Mouse (Mus musculus): ENCODE data around the gene Aff4.

Gene Aff4

DNA sequence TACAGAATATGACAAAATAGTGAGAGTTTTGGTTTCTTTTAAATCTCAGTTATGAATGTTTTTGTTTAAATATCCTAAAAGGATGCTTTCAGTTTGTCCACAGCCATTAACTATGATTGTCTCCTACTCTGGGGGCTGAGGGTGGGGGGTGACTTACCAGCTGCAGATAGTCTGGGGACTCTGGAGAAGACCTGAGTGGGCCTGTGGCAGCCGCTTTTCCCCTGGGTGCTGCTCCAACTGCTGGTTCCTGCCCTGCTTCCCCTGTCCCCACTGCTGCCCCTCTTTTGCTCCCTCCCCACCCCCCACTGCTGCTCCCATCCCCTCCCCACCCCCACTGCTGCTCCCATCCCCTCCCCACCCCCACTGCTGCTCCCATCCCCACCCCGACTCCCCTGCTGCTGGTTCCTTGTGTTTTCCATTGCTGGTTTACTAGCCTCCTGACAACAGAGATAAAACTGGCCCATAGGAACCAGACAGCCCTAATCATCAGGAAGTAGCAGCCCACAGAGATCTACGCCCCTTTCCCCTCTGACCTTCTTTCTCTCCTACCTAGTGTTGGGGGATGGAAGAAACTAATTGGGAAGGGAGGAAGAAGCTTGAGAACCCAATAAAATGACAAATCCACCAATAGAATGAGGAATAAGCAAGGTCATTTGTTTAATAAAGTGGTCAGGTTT is 15.0 kb upstream of the Aff4 start:
- in situ Hi-C loops (cut with MboI; ENCODE audit: unreplicated experiment in 2 of 2), result no loop called here

DNA sequence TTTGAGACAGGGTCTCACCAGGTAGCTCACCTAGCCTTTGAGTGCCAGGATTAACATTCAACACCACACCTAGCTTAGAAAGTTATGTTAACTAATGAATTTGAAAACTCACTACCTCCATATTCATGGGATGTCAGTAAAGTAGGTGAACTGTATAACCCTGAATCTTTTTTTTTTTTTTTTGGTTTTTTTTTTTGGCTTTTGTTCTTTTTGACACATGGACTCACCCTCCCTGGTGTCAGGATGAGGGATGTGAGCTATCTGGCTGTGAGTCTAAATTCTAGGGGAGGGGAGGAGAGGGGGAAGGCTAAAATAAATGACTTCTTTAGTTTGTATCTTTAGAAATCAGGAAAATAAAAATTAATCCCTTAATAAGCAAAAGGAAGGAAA is 14.5 kb upstream of the Aff4 start:
- in situ Hi-C loops (cut with MboI; ENCODE audit: unreplicated experiment in 2 of 2), result no loop called here

DNA sequence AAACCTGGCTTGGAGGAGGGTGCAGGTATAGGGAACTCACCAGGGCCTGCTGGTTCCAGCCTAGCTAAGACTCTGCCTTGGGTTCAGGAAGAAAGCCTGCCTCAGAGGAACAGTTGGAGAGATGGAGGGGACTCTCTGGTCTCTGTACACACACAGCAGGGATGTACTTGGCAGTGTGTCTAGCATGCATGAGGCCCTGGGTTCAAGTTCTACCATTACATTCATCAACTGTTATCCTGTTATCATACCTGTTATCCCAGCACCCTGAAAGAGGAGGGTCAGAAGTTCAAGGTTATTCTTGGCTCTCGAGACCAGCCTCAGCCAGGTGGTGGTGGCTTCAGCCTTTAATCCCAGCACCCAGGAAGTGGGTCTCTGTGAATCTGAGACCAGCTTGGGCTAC is 13.7 kb upstream of the Aff4 start:
- in situ Hi-C loops (cut with MboI; ENCODE audit: unreplicated experiment in 2 of 2), result no loop called here

DNA sequence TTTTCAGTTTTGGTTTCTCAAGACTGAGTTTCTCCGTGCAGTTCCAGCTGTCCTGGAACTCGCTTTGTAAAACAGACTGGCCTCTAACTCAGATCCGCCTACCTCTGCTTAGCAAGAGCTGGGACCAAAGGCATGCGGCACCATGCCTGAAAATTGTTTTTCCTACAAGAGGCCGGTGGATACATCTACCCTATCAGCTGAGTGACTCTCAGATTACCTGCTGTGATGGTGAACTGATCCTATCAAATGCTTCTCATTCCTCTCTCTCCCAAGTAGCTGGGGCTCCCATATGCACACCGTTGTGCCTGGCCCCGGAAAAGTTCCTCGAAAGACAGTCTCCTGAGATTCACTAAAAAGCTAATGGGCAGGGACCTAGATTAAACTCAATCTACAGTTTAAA is 12.9 kb upstream of the Aff4 start:
- in situ Hi-C loops (cut with MboI; ENCODE audit: unreplicated experiment in 2 of 2), result no loop called here

DNA sequence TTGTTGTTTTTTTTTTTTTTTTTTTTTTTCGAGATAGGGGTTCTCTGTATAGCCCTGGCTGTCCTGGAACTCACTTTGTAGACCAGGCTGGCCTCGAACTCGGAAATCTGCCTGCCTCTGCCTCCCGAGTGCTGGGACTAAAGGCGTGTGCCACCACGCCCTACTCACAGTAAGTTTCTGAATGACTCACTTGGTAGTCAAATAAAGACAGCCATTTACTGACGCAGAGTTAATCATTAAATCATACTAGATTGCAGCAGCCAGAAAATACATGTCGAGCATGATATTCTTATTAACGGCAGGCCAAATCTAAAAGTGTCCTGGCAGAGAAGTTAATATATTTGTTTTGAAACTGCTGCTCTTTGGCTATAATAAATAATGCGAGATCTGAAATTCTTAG is 9.6 kb upstream of the Aff4 start:
- in situ Hi-C loops (cut with MboI; ENCODE audit: unreplicated experiment in 2 of 2), result loop anchor here in 1 of 2 experiments (5.0 kb wide), 1 partner anchor 39 kb away; the partner anchor contains the start of gene Hspa4

DNA sequence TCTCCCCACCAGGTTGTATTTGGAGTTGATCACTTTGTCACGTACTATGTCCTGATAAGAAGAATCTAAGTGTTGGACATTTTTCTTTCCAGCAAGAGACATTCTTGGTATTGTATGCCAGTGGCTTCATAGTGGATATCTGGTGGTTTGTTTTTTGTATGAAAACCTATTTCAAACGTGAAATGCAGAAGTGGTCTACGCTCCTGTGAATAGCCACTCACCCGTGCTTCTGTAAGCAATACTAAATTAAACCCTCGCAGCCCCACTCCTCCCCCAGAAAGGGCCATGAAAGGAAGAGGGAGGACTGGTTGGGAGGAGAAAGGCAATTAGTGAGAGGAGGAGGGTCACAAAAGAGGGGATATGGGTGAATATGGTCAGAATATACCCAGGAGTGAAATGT is 7.9 kb upstream of the Aff4 start:
- in situ Hi-C loops (cut with MboI; ENCODE audit: unreplicated experiment in 2 of 2), result loop anchor here in 1 of 2 experiments (5.0 kb wide), 1 partner anchor 40 kb away; the partner anchor contains the start of gene Hspa4

DNA sequence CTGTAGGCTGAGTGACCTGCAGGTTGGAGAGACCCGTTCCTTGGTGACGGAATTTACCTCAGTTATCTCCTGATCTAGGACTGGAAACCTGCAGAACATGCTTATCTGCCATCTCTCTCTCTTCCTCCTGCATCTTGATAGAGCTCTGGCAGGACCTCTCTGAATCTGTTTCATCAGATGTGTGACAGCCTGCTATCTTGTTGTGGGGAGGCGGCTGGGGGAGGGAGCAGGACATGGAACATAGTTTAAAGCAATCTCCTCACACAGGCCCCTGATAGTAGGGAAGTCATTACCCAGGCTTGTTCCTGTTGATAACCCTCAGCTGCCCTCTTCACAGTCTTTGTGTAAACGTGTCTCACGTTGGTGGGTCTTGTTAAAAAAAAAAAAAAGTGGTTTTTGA is 5.3 kb upstream of the Aff4 start:
- in situ Hi-C loops (cut with MboI; ENCODE audit: unreplicated experiment in 2 of 2), result no loop called here

DNA sequence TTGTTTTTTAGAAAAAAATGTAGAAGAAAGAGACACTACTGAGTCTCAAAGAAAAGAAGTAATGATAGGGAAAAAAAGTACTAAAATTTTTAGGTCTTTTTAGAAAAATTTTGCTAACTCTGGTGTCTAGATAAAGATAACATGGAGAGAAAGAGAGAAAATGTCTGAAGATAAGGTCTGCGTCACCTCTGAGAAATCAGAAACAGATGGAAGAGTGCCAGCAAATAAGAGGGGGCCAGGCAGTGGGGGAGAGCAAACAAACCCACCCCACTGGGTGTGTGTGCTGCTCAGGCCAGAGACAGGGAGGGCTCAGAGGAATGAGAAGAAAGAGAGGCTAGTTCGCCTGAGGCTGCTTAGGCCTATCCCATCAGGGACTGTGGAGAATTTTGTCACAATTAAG is 4.9 kb upstream of the Aff4 start:
- in situ Hi-C loops (cut with MboI; ENCODE audit: unreplicated experiment in 2 of 2), result no loop called here

DNA sequence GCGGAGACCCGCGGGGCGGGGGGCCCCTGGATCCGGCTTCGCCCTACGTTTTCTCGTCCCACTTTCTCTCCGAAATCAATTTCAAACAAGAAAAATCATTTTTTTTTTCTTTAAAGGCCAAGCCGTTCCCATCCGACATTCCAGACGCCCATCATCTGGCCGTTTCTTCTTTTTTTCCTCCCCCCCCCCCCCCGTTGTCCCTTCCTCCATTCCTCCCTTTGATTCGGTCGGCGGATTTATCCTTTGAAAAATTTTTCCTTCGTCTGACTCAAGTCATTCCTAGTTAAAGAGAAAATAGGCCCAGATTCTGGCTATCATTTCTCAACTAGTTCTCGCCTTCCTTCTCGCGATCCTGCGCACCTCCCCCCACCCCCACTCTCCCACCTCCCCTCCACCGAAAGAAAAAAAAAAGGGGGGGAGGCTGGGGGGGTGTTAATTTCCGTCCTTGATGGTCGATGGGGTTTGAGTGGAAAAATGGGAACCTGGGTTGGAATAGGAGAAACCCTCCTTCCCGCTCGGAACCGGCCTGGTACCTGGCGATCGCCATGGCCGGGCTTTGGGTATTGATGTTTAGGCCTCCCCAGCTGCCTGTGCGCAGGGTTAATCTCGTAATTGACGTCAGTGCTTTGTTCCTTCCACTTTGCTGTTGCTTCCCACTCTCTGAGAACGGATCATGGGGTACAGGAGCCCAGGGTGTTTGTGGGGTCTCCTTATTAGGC is 750 bp downstream of the Aff4 start:
- in situ Hi-C loops (cut with MboI; ENCODE audit: unreplicated experiment in 2 of 2), result no loop called here

DNA sequence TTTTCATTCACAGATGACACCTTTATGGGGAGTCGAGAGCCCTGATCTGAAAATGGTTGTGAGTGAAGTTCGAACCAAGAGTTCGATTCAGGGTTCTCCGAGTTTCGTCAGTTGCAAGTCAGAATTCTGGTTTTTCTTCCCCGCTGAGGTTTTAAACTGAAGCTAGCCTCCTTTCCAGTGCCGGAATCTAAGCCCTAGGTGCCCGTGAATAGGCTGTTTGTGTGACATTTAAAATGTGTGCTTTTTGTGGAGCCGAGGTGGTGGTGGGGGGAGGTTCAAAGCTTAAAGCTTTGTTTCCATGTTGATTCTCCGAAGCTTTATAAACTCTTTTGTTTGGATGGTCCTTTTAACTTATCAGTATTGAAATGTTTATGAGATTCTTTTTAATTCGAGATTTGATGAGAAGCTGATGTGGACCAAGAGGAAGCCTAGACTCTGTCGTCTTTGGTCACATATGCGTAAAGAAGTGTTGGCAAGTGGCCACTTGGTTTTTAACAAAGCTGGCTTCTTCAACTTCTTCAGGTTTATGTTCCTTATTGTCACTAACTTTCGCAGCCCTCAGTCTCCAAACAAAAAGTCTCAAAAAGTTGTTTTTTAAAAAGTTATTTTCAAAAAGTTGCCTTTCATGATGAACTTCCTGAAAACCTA is 1.4 kb downstream of the Aff4 start:
- in situ Hi-C loops (cut with MboI; ENCODE audit: unreplicated experiment in 2 of 2), result no loop called here

DNA sequence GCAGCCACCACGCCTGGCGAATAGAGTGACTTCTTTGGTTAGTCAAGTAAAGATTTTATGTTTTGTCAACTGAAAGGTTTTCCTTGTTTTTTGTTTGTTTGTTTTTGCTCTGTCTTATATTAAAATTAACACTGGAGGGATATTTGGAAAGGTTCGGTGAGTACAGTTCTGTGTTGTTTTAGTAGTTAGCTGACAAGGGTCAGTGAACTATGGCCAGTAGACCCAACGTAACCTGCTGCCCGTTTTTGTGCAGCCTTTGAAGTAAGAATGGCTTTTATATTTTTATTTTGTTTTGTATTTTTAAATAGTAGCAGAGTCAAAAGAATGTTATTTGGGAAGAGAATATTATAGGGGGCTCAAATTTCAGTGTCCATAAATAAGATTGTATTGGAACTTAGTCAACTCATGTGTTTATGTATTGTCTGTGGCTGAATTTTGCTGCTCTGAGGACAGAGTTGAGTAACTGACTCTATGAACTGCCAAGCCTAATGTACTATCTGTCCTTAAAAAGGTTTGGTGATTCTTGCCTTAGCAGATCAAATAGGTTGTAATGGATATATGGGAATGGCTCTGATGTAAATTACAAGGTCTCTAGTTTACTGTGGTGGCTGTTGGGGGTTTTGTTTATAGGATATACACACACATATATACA is 8.0 kb downstream of the Aff4 start:
- in situ Hi-C loops (cut with MboI; ENCODE audit: unreplicated experiment in 2 of 2), result no loop called here

DNA sequence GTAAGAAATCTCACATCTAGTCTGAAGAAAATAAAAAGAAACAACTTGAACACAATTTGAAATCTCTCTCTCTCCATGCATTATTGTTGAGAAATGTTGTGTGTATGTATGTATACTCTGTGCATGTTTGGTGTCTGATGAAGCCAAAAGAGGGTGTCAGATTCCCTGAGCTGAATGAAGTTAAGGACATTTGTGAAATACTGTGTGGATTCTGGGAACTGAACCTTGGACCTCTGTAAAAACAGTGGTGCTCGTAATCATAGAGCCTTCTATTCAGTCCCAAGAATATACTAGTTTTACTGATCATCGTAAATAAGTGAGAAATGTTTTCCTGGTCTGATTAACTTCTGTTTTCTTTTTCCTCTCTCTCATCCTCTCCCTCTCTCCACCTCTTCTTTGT is 16.4 kb downstream of the Aff4 start:
- in situ Hi-C loops (cut with MboI; ENCODE audit: unreplicated experiment in 2 of 2), result no loop called here

DNA sequence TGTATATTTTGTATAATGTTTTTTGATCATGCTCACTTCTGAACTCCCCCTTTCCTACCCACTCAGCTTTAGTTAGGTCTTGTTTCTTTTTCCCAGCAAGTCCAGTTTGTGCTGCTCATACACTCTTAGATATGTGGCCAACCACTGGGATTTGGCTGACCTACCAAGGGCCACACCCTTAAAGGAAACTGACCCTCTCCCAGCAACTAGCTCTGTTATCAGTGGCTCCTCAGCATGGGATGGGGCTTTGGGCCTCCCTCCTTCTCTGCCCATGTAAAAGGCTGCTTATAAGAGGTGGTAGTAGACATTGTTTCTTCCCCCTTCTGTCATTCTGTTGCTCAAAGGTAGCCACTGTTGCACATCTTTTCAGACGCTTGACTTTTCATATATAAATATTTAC is 28.3 kb downstream of the Aff4 start:
- in situ Hi-C loops (cut with MboI; ENCODE audit: unreplicated experiment in 2 of 2), result no loop called here

DNA sequence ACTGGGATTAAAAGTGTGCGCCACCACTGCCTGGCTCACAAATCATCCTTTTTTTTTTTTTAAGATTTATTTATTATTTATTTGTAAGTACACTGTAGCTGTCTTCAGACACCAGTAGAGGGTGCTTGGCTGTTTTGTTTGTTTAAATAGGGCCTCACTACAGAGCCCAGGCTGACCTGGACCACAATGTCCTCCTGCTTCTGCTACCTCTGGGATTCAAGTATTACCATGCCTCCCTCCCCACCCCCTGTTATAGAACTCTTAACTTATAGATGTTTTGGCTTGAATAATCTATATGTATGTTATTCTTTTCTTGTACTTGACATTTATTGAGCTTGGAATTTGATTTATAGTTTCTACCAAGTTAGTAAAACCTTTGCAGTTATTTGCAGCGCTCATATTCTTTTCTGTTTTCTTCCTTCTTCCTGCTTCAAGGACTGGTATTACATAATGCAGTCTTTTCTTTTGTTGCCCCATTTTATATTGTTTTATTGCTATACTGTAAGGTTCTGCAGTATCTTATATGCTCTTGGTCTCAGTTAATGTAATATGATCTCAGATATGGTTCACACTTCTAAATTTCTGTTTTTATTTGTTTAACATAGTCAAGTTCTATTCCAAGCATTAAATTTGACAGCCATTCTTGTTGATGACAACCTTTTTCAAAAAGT is 33.3 kb downstream of the Aff4 start:
- in situ Hi-C loops (cut with MboI; ENCODE audit: unreplicated experiment in 2 of 2), result no loop called here

DNA sequence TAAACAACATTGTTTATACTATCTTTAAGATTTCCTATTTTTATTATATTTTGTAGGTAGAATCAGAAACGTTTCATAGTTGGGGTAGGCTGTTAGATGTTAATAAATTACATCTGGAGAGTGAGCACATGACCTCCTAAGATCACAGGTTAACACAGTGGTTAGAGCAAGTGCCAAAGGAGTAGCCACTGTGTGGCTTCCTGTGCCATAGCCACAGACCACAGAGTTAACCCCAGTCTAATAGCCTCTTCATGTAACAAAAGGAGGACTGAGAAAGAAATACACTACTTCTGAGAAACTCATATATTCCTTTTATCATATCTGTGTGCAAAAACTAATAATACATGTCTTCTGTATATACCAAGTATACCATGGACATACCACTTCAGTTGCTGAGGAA is 43.2 kb downstream of the Aff4 start:
- in situ Hi-C loops (cut with MboI; ENCODE audit: unreplicated experiment in 2 of 2), result loop anchor here (5.0 to 10.0 kb wide), 2 partner anchors 119 to 122 kb away; no protein-coding TSS in a partner anchor

DNA sequence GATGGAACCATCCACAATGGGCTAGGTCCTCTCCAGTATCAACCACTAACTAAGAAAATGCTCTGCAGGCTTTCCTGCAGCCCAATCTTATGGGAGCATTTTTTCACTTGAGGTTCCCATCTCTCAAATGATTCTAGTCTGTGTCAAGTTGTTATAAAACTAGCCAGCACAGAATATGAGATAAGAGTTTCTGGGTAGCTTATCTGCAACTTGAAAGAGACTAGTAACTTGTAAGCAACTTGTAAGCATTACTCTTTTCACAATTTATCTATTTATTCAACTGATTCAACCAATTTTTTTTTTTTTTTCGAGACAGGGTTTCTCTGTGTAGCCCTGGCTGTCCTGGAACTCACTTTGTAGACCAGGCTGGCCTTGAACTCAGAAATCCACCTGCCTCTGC is 53.0 kb downstream of the Aff4 start:
- in situ Hi-C loops (cut with MboI; ENCODE audit: unreplicated experiment in 2 of 2), result loop anchor here in 1 of 2 experiments (25.0 kb wide), 1 partner anchor 991 kb away; no protein-coding TSS in a partner anchor

DNA sequence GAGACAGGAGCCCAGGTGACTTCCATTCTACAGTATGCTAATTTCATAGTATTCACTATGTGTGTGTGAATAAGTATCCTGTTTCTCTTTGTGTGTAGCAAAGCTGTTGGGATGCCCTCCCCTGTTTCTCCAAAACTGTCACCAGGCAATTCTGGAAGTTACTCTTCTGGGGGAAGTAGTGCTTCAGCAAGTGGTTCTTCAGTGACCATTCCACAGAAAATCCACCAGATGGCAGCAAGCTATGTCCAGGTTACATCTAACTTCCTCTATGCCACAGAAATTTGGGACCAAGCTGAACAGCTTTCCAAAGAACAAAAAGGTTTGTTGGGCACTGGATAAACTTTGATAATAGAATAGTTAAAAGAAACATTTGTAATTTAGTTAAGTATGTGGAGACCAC is 61.1 kb downstream of the Aff4 start:
- in situ Hi-C loops (cut with MboI; ENCODE audit: unreplicated experiment in 2 of 2), result loop anchor here in 1 of 2 experiments (10.0 to 25.0 kb wide), 2 partner anchors 999 to 1707 kb away; no protein-coding TSS in a partner anchor

DNA sequence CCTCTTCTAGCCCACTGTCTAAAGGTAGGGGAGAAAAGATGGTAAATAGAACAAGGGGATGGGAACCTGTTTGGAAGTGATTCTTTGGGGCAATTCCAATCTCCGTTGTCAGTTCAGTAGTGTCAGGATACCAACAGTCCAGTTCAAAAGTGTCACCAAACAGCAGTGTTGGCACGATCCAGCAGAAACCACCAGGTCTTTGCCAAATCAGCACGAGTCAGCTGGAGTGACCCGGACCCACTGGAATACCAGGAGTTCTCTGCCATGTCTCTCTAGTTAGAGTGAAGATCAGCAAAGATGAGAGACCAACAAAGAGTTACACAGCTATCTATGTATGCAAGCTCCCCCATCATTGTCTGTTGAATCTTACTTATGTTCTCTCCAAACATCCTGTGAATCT is 63.2 kb downstream of the Aff4 start:
- in situ Hi-C loops (cut with MboI; ENCODE audit: unreplicated experiment in 2 of 2), result loop anchor here in 1 of 2 experiments (10.0 to 25.0 kb wide), 2 partner anchors 1002 to 1709 kb away; no protein-coding TSS in a partner anchor

DNA sequence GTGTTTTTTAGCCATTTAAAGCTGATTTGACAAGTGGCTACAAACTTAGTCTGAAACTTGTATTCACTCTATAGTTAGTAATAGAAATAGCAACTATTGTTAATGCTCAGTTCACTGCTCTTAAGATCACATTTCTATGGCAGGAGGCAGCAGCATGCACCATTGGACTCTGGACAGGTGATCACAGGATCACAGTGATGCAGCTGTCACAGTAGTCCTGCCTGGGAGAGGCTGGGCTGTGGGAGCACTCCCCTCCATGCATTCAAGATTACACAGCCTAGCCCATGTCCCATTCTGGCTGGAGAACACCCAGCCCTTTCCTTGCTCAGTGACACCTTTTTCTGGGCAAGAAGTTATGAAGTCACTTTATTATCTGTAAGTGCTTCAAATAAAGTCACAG is 67.4 kb downstream of the Aff4 start:
- in situ Hi-C loops (cut with MboI; ENCODE audit: unreplicated experiment in 2 of 2), result loop anchor here in 1 of 2 experiments (10.0 to 25.0 kb wide), 2 partner anchors 1006 to 1713 kb away; no protein-coding TSS in a partner anchor

DNA sequence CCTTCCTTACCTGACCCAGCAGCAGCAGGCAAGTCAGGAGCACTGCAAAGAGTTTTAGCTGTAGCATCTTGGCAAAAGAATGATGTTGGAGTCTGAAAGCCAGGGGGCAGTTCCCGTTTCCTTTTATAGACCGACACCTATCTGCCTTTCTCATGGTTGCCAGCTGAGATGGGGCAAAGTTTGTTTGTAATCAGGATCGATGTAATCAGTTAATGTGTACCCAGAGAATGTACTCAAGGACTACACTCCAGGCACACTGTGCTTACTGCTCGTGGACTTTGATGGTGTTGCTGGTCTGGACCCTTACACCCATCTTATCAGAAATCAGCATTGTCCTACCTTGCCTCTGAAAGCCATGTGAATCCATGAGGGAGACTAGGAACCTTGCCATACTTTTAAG is 72.4 kb downstream of the Aff4 start, which contains the start of gene Leap2:
Leap2 (minus strand) TSS at position 135 of the 400 bp plus-strand sequence.
- in situ Hi-C loops (cut with MboI; ENCODE audit: unreplicated experiment in 2 of 2), result loop anchor here in 1 of 2 experiments (5.0 to 25.0 kb wide), 2 partner anchors 36 to 1011 kb away; no protein-coding TSS in a partner anchor

Measured in v-Abl transformed pro-B cells (cell line).